Mouse (Mus musculus): ENCODE results near the gene Nfe2l1.

DNA sequence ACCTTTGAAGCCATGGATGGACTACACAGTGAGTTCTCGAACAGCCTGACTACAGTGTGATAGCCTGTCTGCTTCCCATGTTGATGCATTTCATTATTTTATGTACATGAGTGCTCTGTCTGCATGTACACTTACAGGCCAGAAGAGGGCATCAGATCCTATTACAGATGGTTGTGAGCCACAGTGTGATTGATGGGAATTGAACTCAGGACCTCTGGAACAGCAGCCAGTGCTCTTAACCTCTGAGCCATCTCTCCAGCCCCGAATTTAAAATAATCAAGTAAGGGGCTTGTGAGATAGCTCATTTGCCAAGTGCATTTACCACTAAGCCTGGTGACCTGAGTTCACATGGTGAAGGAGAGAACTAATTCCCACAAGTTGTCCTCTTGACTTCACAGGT lies 48.3 kb downstream of the Nfe2l1 start:
- TF ChIP-seq CTCF (IDR thresholded peaks at IDR 0.05; ENCODE audit: low read depth) (peak; percentile 69), EP300 (IDR thresholded peaks at IDR 0.05; ENCODE audit: low read depth) (no peak)

All from liver, postnatal 0 days (tissue).